Mouse (Mus musculus) lung, postnatal 4 days (tissue): ENCODE measurements around the gene Gtf2h1.

Source experiments
- DNase-seq, 2 experiments: peaks; one replicate each; pipeline ENCODE4 v3.0.0; 2021

Gtf2h1 gene

GRCm38 (mm10) chr7:46852666-46853065 lies 56.8 kb downstream of the Gtf2h1 start:
- no peak for DNase-seq

- DNase-seq = no peak
Observed at GRCm38 (mm10) chr7:46853365-46853764, 57.5 kb downstream of the Gtf2h1 start.

- no peak for DNase-seq
Observed at GRCm38 (mm10) chr7:46855866-46856560, 60.1 kb downstream of the Gtf2h1 start.

GRCm38 (mm10) chr7:46857436-46857835 lies 61.5 kb downstream of the Gtf2h1 start:
- no peak for DNase-seq

GRCm38 (mm10) chr7:46859031-46859430 lies 63.1 kb downstream of the Gtf2h1 start:
- DNase-seq = no peak

- no peak for DNase-seq
Observed at GRCm38 (mm10) chr7:46860996-46861395, 65.1 kb downstream of the Gtf2h1 start, which contains the start of gene Ldhc. Ldhc (plus strand) TSS chr7:46861203.

GRCm38 (mm10) chr7:46871988-46872387 lies 76.1 kb downstream of the Gtf2h1 start:
- DNase-seq = no peak
